In the genomic region with DNA sequence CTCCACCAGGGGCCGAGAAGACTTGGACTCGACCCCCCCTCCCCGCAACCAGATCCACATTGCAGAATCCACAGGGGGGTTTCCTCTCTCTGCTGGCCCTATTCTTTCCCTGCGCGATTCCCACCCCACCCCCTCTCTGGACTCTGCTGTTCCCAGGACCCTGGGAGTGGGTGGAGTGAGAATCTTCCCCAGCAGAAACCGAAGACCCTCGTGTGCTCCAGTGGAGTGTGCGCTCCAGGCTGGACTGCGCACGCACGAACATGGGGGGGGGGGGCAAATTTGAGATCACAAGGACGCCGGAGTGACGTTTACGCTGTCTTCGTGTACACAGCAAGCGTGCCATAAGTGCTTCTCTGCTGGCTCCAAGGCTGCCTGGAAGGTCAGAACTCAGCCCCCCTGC, we compare ENCODE assay signal across 9 mouse cellular contexts. TPM values are rescaled to one million over a fixed set of nuclear protein-coding genes. Genes with fewer than 3 reads are reported as not detected.
A peak's percentile ranks its signal among the peaks of the same experiment; 100 is the strongest.
DNase-seq lines count a peak whose midpoint lies in the region; ATAC-seq and TF ChIP-seq lines count a peak whose summit lies in the region.
"Had no signal": no experiment of that assay in that cellular context is flagged by ENCODE, and none has a peak within 500 bp of the region (broad histone marks: within the 10 kb centered on the region; RNA-seq: fewer than 3 reads in every experiment).

No protein-coding gene starts in this region.

- H3K4me2 ChIP-seq in heart, postnatal 0 days (ENCODE audit: low read depth, low read length), result peak overlapping the region; percentile 72
- peak overlapping the region; percentile 58 for H3K4me2 ChIP-seq in embryonic facial prominence, embryonic 11.5 days (ENCODE audit: low read depth, low read length)
- H3K4me2 ChIP-seq in hindbrain, postnatal 0 days (ENCODE audit: low read depth, low read length), result peak overlapping the region; percentile 51
- peak overlapping the region; percentile 58 for H3K4me2 ChIP-seq in myocyte (ENCODE audit: low read depth)

- H3K4me3 ChIP-seq in heart, postnatal 0 days (ENCODE audit: low read depth, low read length), result no peak overlapping the region
- no peak overlapping the region for H3K4me3 ChIP-seq in embryonic facial prominence, embryonic 11.5 days (ENCODE audit: low read depth, low read length)
- H3K4me3 ChIP-seq in hindbrain, postnatal 0 days (ENCODE audit: low read length), result 0 out of 2 replicates have a peak overlapping the region, but pooled peaks have one; percentile 13
- no peak overlapping the region for H3K4me3 ChIP-seq in myocyte

- no peaks in the 10 kb centered on the region for H3K9me3 ChIP-seq in heart, postnatal 0 days (replicated peaks; ENCODE audit: control insufficient read depth, low read length)
- H3K9me3 ChIP-seq in embryonic facial prominence, embryonic 11.5 days (replicated peaks; ENCODE audit: control insufficient read depth, low read length), result no peaks in the 10 kb centered on the region
- H3K9me3 ChIP-seq in hindbrain, postnatal 0 days (ENCODE audit: low read length), result no peaks in the 10 kb centered on the region

- no peak for DNase-seq in heart, postnatal 0 days (ENCODE audit: low spot score)
- DNase-seq in heart, postnatal 4 days, result no peak
- DNase-seq in embryonic facial prominence, embryonic 11.5 days (ENCODE audit: low spot score), result peak; percentile 54
- DNase-seq in hindbrain, postnatal 0 days (ENCODE audit: low spot score), result no peak
- no peak for DNase-seq in thymus, postnatal 36 days
- no peak for DNase-seq in layer of hippocampus, adult 8-10 months (ENCODE audit: low spot score in 2 of 2)
- DNase-seq in urinary bladder, postnatal 4 days (ENCODE audit: low spot score in 2 of 2), result no peak
- DNase-seq: layer of hippocampus, adult 9-11 months had no signal

- H3ac ChIP-seq in myocyte (ENCODE audit: control insufficient read depth, insufficient read length), result no peak overlapping the region

- H3K36me3 ChIP-seq in heart, postnatal 0 days (replicated peaks; ENCODE audit: control insufficient read depth, insufficient read depth, low read length), result no peaks in the 10 kb centered on the region
- no peaks in the 10 kb centered on the region for H3K36me3 ChIP-seq in embryonic facial prominence, embryonic 11.5 days (replicated peaks; ENCODE audit: control insufficient read depth, insufficient read depth, low read depth, low read length)
- H3K36me3 ChIP-seq in hindbrain, postnatal 0 days (ENCODE audit: insufficient read depth, low read length), result no peaks in the 10 kb centered on the region
- no peaks in the 10 kb centered on the region for H3K36me3 ChIP-seq in myocyte (ENCODE audit: control insufficient read depth, insufficient read depth)

- no peak overlapping the region for H3K9ac ChIP-seq in heart, postnatal 0 days (replicated peaks; ENCODE audit: low read depth, low read length)
- no peak overlapping the region for H3K9ac ChIP-seq in embryonic facial prominence, embryonic 11.5 days (replicated peaks; ENCODE audit: low read length)
- no peak overlapping the region for H3K9ac ChIP-seq in hindbrain, postnatal 0 days (replicated peaks; ENCODE audit: low read length)

- no peak for TF ChIP-seq POLR2A in myocyte (IDR thresholded peaks at IDR 0.05; ENCODE audit: insufficient read length, low read depth)

- H3K79me2 ChIP-seq in myocyte (ENCODE audit: control insufficient read depth, insufficient read depth), result peaks cover 4% of the 10 kb centered on the region

- 13% methylated on average over 17 of the region's 17 CpGs for WGBS in heart, postnatal 0 days
- WGBS in embryonic facial prominence, embryonic 11.5 days, result 1% methylated on average over 16 of the region's 17 CpGs
- WGBS in hindbrain, postnatal 0 days, result 2% methylated on average over 17 of the region's 17 CpGs

- H3K27me3 ChIP-seq in heart, postnatal 0 days (ENCODE audit: control insufficient read depth, insufficient read depth, low read length), result no peaks in the 10 kb centered on the region
- peaks cover 41% of the 10 kb centered on the region for H3K27me3 ChIP-seq in embryonic facial prominence, embryonic 11.5 days (ENCODE audit: control insufficient read depth, insufficient read depth, low read length)
- peaks cover 11% of the 10 kb centered on the region; the same call in 1 of the 2 replicates for H3K27me3 ChIP-seq in hindbrain, postnatal 0 days (ENCODE audit: insufficient read depth, low read length)
- H3K27me3 ChIP-seq in myocyte (ENCODE audit: control insufficient read depth, insufficient read depth, insufficient read length), result no peaks in the 10 kb centered on the region

- H3K4me1 ChIP-seq in heart, postnatal 0 days (ENCODE audit: control insufficient read depth, insufficient read depth), result peaks cover 76% of the 10 kb centered on the region
- H3K4me1 ChIP-seq in embryonic facial prominence, embryonic 11.5 days (ENCODE audit: control insufficient read depth, insufficient read depth, low read length), result peaks cover 37% of the 10 kb centered on the region
- peaks cover 28% of the 10 kb centered on the region for H3K4me1 ChIP-seq in hindbrain, postnatal 0 days (ENCODE audit: insufficient read depth, low read length)

- ATAC-seq in heart, postnatal 0 days (ENCODE audit: insufficient read depth, low read depth), result no peak
- ATAC-seq in embryonic facial prominence, embryonic 11.5 days (replicated peaks; ENCODE audit: insufficient number of reproducible peaks, low FRiP score, low TSS enrichment, low read depth), result no peak
- no peak for ATAC-seq in hindbrain, postnatal 0 days

- 0 out of 2 replicates have a peak overlapping the region, but pooled peaks have one; percentile 40 for H3K27ac ChIP-seq in heart, postnatal 0 days (ENCODE audit: low read depth)
- H3K27ac ChIP-seq in embryonic facial prominence, embryonic 11.5 days (replicated peaks; ENCODE audit: low read depth, low read length), result no peak overlapping the region
- no peak overlapping the region for H3K27ac ChIP-seq in hindbrain, postnatal 0 days

- no peak for TF ChIP-seq CTCF in heart, postnatal 0 days (IDR thresholded peaks at IDR 0.05; ENCODE audit: low read depth)
- TF ChIP-seq CTCF in hindbrain, postnatal 0 days (IDR thresholded peaks at IDR 0.05; ENCODE audit: low read depth), result no peak

- TF ChIP-seq EP300 in heart, postnatal 0 days (IDR thresholded peaks at IDR 0.05; ENCODE audit: low read depth), result no peak

TF ChIP-seq in myocyte, 11 proteins besides CTCF, POLR2A, EP300 and RAD21:
- TF ChIP-seq POLR2AphosphoS2 (IDR thresholded peaks at IDR 0.05; ENCODE audit: insufficient read length, low read depth), result no peak
- TF ChIP-seq USF1 (IDR thresholded peaks at IDR 0.05; ENCODE audit: low read depth), result no peak
- TF ChIP-seq CEBPB (IDR thresholded peaks at IDR 0.05; ENCODE audit: insufficient read depth, poor library complexity, severe bottlenecking), result no peak
- no peak for TF ChIP-seq TCF3 (IDR thresholded peaks at IDR 0.05; ENCODE audit: insufficient read length, low read depth)
- TF ChIP-seq MYOG (IDR thresholded peaks at IDR 0.05; ENCODE audit: control insufficient read depth in 1 of 3, insufficient read depth in 1 of 3, insufficient read length in 2 of 3, low read depth in 2 of 3), result no peak
- TF ChIP-seq SRF (IDR thresholded peaks at IDR 0.05; ENCODE audit: control insufficient read depth, insufficient read length, low read depth), result no peak
- TF ChIP-seq REST (IDR thresholded peaks at IDR 0.05; ENCODE audit: insufficient read depth, insufficient read length), result no peak
- no peak for TF ChIP-seq MAX (IDR thresholded peaks at IDR 0.05; ENCODE audit: low read depth)
- no peak for TF ChIP-seq TCF12 (IDR thresholded peaks at IDR 0.05; ENCODE audit: insufficient read depth, poor library complexity, severe bottlenecking)

RNA-seq across cellular contexts. Expression of a gene that starts 5.8 kb away (rescaled TPM):
- 18.9 and 26.8 TPM in 2 replicates for total RNA-seq in heart, postnatal 0 days (2014; rRNA removed; ENCODE audit: low replicate concordance)
- 22.3 and 28.0 TPM in 2 replicates for polyA plus RNA-seq in heart, postnatal 0 days (2015; fragmentation: Nextera tagmentation; extraction: Ambion mirVana)
- total RNA-seq in heart, postnatal 4 days (2021), result 1 to 10 TPM; 6.4 to 9.5 TPM
- 9.9 and 11.6 TPM in 2 replicates for polyA plus RNA-seq in embryonic facial prominence, embryonic 11.5 days (2014; fragmentation: Nextera tagmentation; extraction: Ambion mirVana)
- total RNA-seq in hindbrain, postnatal 0 days (2014; rRNA removed), result 4.4 and 8.2 TPM in 2 replicates
- 7.5 and 8.6 TPM in 2 replicates for polyA plus RNA-seq in hindbrain, postnatal 0 days (2015; fragmentation: Nextera tagmentation; extraction: Ambion mirVana)
- 52.2 TPM for polyA plus RNA-seq in myocyte (2012; fragmentation: generic; extraction: Trizol)
- total RNA-seq in layer of hippocampus, adult 8-10 months (2022), result 10 to 100 TPM; 17.4 to 22.9 (median 20.2) TPM

RNA-seq across cellular contexts. Expression of a gene that starts 17.7 kb away (rescaled TPM):
- 13.9 and 18.9 TPM in 2 replicates for total RNA-seq in heart, postnatal 0 days (2014; rRNA removed; ENCODE audit: low replicate concordance)
- polyA plus RNA-seq in heart, postnatal 0 days (2015; fragmentation: Nextera tagmentation; extraction: Ambion mirVana), result 9.1 and 9.7 TPM in 2 replicates
- 10 to 100 TPM; 15.5 to 17.2 TPM for total RNA-seq in heart, postnatal 4 days (2021)
- 18.4 and 19.4 TPM in 2 replicates for polyA plus RNA-seq in embryonic facial prominence, embryonic 11.5 days (2014; fragmentation: Nextera tagmentation; extraction: Ambion mirVana)
- total RNA-seq in hindbrain, postnatal 0 days (2014; rRNA removed), result 42.3 and 43.2 TPM in 2 replicates
- polyA plus RNA-seq in hindbrain, postnatal 0 days (2015; fragmentation: Nextera tagmentation; extraction: Ambion mirVana), result 24.8 and 25.6 TPM in 2 replicates
- 65.2 TPM for polyA plus RNA-seq in myocyte (2012; fragmentation: generic; extraction: Trizol)
- 10 to 100 TPM; 17.2 to 22.9 (median 19.9) TPM for total RNA-seq in layer of hippocampus, adult 8-10 months (2022)

RNA-seq across cellular contexts. Expression of a gene that starts 34.9 kb away (rescaled TPM):
- total RNA-seq in heart, postnatal 0 days (2014; rRNA removed; ENCODE audit: low replicate concordance), result 163 and 256 TPM in 2 replicates
- 355 and 386 TPM in 2 replicates for polyA plus RNA-seq in heart, postnatal 0 days (2015; fragmentation: Nextera tagmentation; extraction: Ambion mirVana)
- total RNA-seq in heart, postnatal 4 days (2021), result 100 to 1,000 TPM; 162 to 169 TPM
- polyA plus RNA-seq in embryonic facial prominence, embryonic 11.5 days (2014; fragmentation: Nextera tagmentation; extraction: Ambion mirVana), result 266 and 347 TPM in 2 replicates
- total RNA-seq in hindbrain, postnatal 0 days (2014; rRNA removed), result 150 and 155 TPM in 2 replicates
- polyA plus RNA-seq in hindbrain, postnatal 0 days (2015; fragmentation: Nextera tagmentation; extraction: Ambion mirVana), result 366 and 369 TPM in 2 replicates
- polyA plus RNA-seq in myocyte (2012; fragmentation: generic; extraction: Trizol), result 225 TPM
- total RNA-seq in layer of hippocampus, adult 8-10 months (2022), result 100 to 1,000 TPM; 112 to 139 (median 124) TPM
